Mouse (Mus musculus) intestine, embryonic 14.5 days (tissue): ENCODE results near the gene Olfr969. TPM values are rescaled to one million over a fixed set of nuclear protein-coding genes. Genes with fewer than 3 reads are reported as not detected.
"Not testable (repeated sequence)": the region's sequence is repeated elsewhere in the genome, so short reads cannot be mapped to it uniquely, and the experiment has no call there.

Experiments
- ATAC-seq: fragments of 200-750 bp; cut with Nextera tagmentation; replicated peaks from 2 replicates; pipeline ENCODE4 v1.8.0; 2017; ENCODE audit warnings: low read depth, moderate number of reproducible peaks, moderate TSS enrichment, moderate library complexity; ENCODE audit not compliant: low FRiP score, low TSS enrichment
- DNase-seq: peaks from one replicate; pipeline ENCODE4 v3.0.0-alpha.2; 2018; ENCODE audit warnings: low spot score
- H3K27ac ChIP-seq: fragments of 300-500 bp; sonication (generic); 2 replicates; pipeline ENCODE4 v1.5.1; 2014; ENCODE audit warnings: low read depth, mild to moderate bottlenecking, control low read depth
- H3K27me3 ChIP-seq: fragments of 300-500 bp; sonication (generic); replicated peaks from 2 replicates; pipeline ENCODE4 v1.6.1; 2014; ENCODE audit warnings: low read length, control low read depth; ENCODE audit not compliant: control insufficient read depth, insufficient read depth
- H3K36me3 ChIP-seq: fragments of 300-500 bp; sonication (generic); 2 replicates; pipeline ENCODE4 v1.6.1; 2014; ENCODE audit warnings: low read length, control low read depth; ENCODE audit not compliant: control insufficient read depth, insufficient read depth
- H3K4me1 ChIP-seq: fragments of 300-500 bp; sonication (generic); replicated peaks from 2 replicates; pipeline ENCODE4 v1.6.1; 2014; ENCODE audit warnings: low read length, control low read depth, mixed read lengths; ENCODE audit not compliant: control insufficient read depth, insufficient read depth
- H3K4me2 ChIP-seq: fragments of 300-500 bp; sonication (generic); 2 replicates; pipeline ENCODE4 v1.6.1; 2014; ENCODE audit warnings: low read length
- H3K4me3 ChIP-seq: fragments of 300-500 bp; sonication (generic); 2 replicates; pipeline ENCODE4 v1.5.1; 2014; ENCODE audit warnings: low read depth, low read length, control low read depth, mixed read lengths
- H3K9ac ChIP-seq: fragments of 300-500 bp; sonication (generic); 2 replicates; pipeline ENCODE4 v1.6.1; 2014; ENCODE audit warnings: mild to moderate bottlenecking, low read length
- H3K9me3 ChIP-seq: fragments of 300-500 bp; sonication (generic); 2 replicates; pipeline ENCODE4 v1.6.1; 2016; ENCODE audit warnings: low read length, control low read depth; ENCODE audit not compliant: control insufficient read depth
- WGBS: fragments of 180-500 bp; shearing (Covaris S2); extraction: QIAGEN DNeasy Blood & Tissue Kit; methylation state at CpG from one replicate; pipeline ENCODE4 v1.1.7; 2014; 5-methylcytosine and 5-hydroxymethylcytosine counted together
- polyA plus RNA-seq: library from polyadenylated mRNA; unstranded; fragments of >200 nt; fragmentation: Nextera tagmentation; extraction: Ambion mirVana; gene quantifications from 2 replicates; pipeline ENCODE4 v1.2.1, GENCODE M21; 2014

Gene Olfr969
- polyA plus RNA-seq, result not detected in 2 replicates

- ATAC-seq (no peak), DNase-seq (no peak)
- Histone ChIP-seq H3K27me3 (no peaks in the 10 kb centered on the region), H3K4me3 (no peak within 1 kb of the TSS), H3K9ac (no peak within 1 kb of the TSS), H3K4me2 (no peak within 1 kb of the TSS), H3K36me3 (no peaks in the 10 kb centered on the region), H3K4me1 (no peaks in the 10 kb centered on the region), H3K9me3 (no peaks in the 10 kb centered on the region), H3K27ac (no peak within 1 kb of the TSS)
- 63% methylated on average over 2 of the region's 2 CpGs for WGBS
Measured at GRCm38 (mm10) chr9:39790558-39790957, at the start of gene Olfr969. Gene Olfr969, plus strand, starts transcription at chr9:39790945.

GRCm38 (mm10) chr9:39745949-39746348, 44.8 kb upstream of the Olfr969 start, which contains the start of gene Olfr967:
Gene Olfr967, plus strand, starts transcription at chr9:39746249.
- H3K27ac ChIP-seq, result no peak within 1 kb of the TSS
- DNase-seq (no peak), ATAC-seq (no peak)
- no peaks in the 10 kb centered on the region for H3K9me3 ChIP-seq
- H3K9ac ChIP-seq, result no peak within 1 kb of the TSS
- no peaks in the 10 kb centered on the region for H3K4me1 ChIP-seq
- H3K27me3 ChIP-seq, result no peaks in the 10 kb centered on the region
- H3K4me3 ChIP-seq, result no peak within 1 kb of the TSS
- H3K36me3 ChIP-seq, result no peaks in the 10 kb centered on the region
- no peak within 1 kb of the TSS for H3K4me2 ChIP-seq

- no peak for ATAC-seq
- Histone ChIP-seq H3K9me3 (no peaks in the 10 kb centered on the region), H3K4me1 (no peaks in the 10 kb centered on the region), H3K4me3 (no peak overlapping the region), H3K36me3 (no peaks in the 10 kb centered on the region), H3K27me3 (no peaks in the 10 kb centered on the region), H3K27ac (no peak overlapping the region), H3K4me2 (no peak overlapping the region), H3K9ac (no peak overlapping the region)
- DNase-seq, result no peak
- 89% methylated on average over 1 of the region's 1 CpGs for WGBS
Measured at GRCm38 (mm10) chr9:39746428-39746827, 44.3 kb upstream of the Olfr969 start.

- WGBS, result 82% methylated on average over 1 of the region's 1 CpGs
- ATAC-seq (no peak), DNase-seq (no peak)
- Histone ChIP-seq H3K9me3 (no peaks in the 10 kb centered on the region), H3K27me3 (no peaks in the 10 kb centered on the region), H3K36me3 (no peaks in the 10 kb centered on the region), H3K4me2 (no peak within 1 kb of the TSS), H3K27ac (no peak within 1 kb of the TSS), H3K9ac (no peak within 1 kb of the TSS), H3K4me1 (no peaks in the 10 kb centered on the region), H3K4me3 (no peak within 1 kb of the TSS)
Measured at GRCm38 (mm10) chr9:39783153-39783552, 7.6 kb upstream of the Olfr969 start, which contains the start of gene Olfr968. Gene Olfr968, minus strand, starts transcription at chr9:39783253.

GRCm38 (mm10) chr9:39808560-39808959, 17.8 kb downstream of the Olfr969 start, which contains the start of gene Olfr970:
Gene Olfr970, plus strand, starts transcription at chr9:39808860.
- H3K36me3 ChIP-seq, result no peaks in the 10 kb centered on the region
- no peak within 1 kb of the TSS for H3K27ac ChIP-seq
- H3K9me3 ChIP-seq, result no peaks in the 10 kb centered on the region
- no peak within 1 kb of the TSS for H3K4me2 ChIP-seq
- H3K9ac ChIP-seq, result no peak within 1 kb of the TSS
- WGBS, result 73% methylated on average over 4 of the region's 4 CpGs
- ATAC-seq, result no peak
- DNase-seq, result no peak
- H3K4me1 ChIP-seq, result no peaks in the 10 kb centered on the region
- no peaks in the 10 kb centered on the region for H3K27me3 ChIP-seq
- no peak within 1 kb of the TSS for H3K4me3 ChIP-seq

- not testable (repeated sequence) for H3K27ac ChIP-seq, H3K36me3 ChIP-seq, H3K9ac ChIP-seq, DNase-seq, ATAC-seq, H3K4me2 ChIP-seq, H3K9me3 ChIP-seq, H3K4me1 ChIP-seq, H3K4me3 ChIP-seq, H3K27me3 ChIP-seq
- 87% methylated on average over 1 of the region's 2 CpGs for WGBS
Measured at GRCm38 (mm10) chr9:39836576-39836975, 45.8 kb downstream of the Olfr969 start, which contains the start of gene Olfr971. Gene Olfr971, plus strand, starts transcription at chr9:39836876.

Other genes with a start within 250 kb of the Olfr969 start
- not detected in 2 replicates for gene Olfr958, start 236.9 kb upstream of the Olfr969 start, polyA plus RNA-seq
- not detected in 2 replicates for gene Olfr959, start 215.4 kb upstream of the Olfr969 start, polyA plus RNA-seq
- 24.7 and 32.1 TPM in 2 replicates for gene AW551984, start 186.5 kb upstream of the Olfr969 start, polyA plus RNA-seq
- not detected in 2 replicates for gene Olfr148, start 180.3 kb upstream of the Olfr969 start, polyA plus RNA-seq
- gene Olfr960, start 169.6 kb upstream of the Olfr969 start, polyA plus RNA-seq, result not detected in 2 replicates
- gene Olfr961, start 145.9 kb upstream of the Olfr969 start, polyA plus RNA-seq, result not detected in 2 replicates
- not detected in 2 replicates for gene Olfr963, start 123.7 kb upstream of the Olfr969 start, polyA plus RNA-seq
- not detected in 2 replicates for gene Olfr149, start 83.8 kb upstream of the Olfr969 start, polyA plus RNA-seq
- not detected in 2 replicates for gene Olfr965, start 79.6 kb upstream of the Olfr969 start, polyA plus RNA-seq
- gene Olfr150, start 60.0 kb upstream of the Olfr969 start, polyA plus RNA-seq, result not detected in 2 replicates
- gene Olfr967, start 44.7 kb upstream of the Olfr969 start, polyA plus RNA-seq, result not detected in 2 replicates
- not detected in 2 replicates for gene Olfr968, start 7.7 kb upstream of the Olfr969 start, polyA plus RNA-seq
- not detected in 2 replicates for gene Olfr970, start 17.9 kb downstream of the Olfr969 start, polyA plus RNA-seq
- gene Olfr971, start 45.9 kb downstream of the Olfr969 start, polyA plus RNA-seq, result not detected in 2 replicates
- not detected in 2 replicates for gene Olfr972, start 75.5 kb downstream of the Olfr969 start, polyA plus RNA-seq
- not detected in 2 replicates for gene Olfr229, start 116.4 kb downstream of the Olfr969 start, polyA plus RNA-seq
- gene Olfr974, start 146.6 kb downstream of the Olfr969 start, polyA plus RNA-seq, result not detected in 2 replicates
- not detected in 2 replicates for gene Olfr975, start 161.1 kb downstream of the Olfr969 start, polyA plus RNA-seq
- gene Olfr976, start 170.2 kb downstream of the Olfr969 start, polyA plus RNA-seq, result not detected in 2 replicates
- not detected in 2 replicates for gene Olfr978, start 201.2 kb downstream of the Olfr969 start, polyA plus RNA-seq
- gene Olfr979, start 212.5 kb downstream of the Olfr969 start, polyA plus RNA-seq, result not detected in 2 replicates
- not detected in 2 replicates for gene Olfr980, start 218.6 kb downstream of the Olfr969 start, polyA plus RNA-seq
- not detected in 2 replicates for gene Olfr981, start 230.5 kb downstream of the Olfr969 start, polyA plus RNA-seq